Mouse (Mus musculus) small intestine, adult 2 months (tissue): ENCODE results near the gene Tsc22d4.

Experiments used
- CTCF ChIP-seq: fragments of 200-500 bp; IDR thresholded peaks from 2 replicates; pipeline ENCODE4 v1.5.1; 2012; ENCODE audit warnings: low read depth, mild to moderate bottlenecking, control low read depth, inconsistent platforms, low read length, moderate library complexity, mixed read lengths; ENCODE audit not compliant: insufficient replicate concordance, insufficient read length; ENCODE audit errors: extremely low read depth
- POLR2A ChIP-seq: fragments of 200-500 bp; IDR thresholded peaks from 2 replicates; pipeline ENCODE4 v1.6.1; 2012; ENCODE audit warnings: low read depth, mild to moderate bottlenecking, control low read depth, inconsistent platforms, low read length, moderate library complexity

GRCm38 (mm10) chr5:137745214-137746171 lies at the start of gene Tsc22d4:
- TF ChIP-seq CTCF, result no peak
- TF ChIP-seq POLR2A, result peak; percentile 84
